Mouse (Mus musculus) MEL (cell line): ENCODE results near the gene Fryl. TPM values are rescaled to one million over a fixed set of nuclear protein-coding genes. Genes with fewer than 3 reads are reported as not detected.

ENCODE experiments used
- DNase-seq: peaks from one replicate; pipeline ENCODE4 v3.0.0; 2011; ENCODE audit warnings: low read depth, low spot score
- H3K27ac ChIP-seq: 2 replicates; pipeline ENCODE4 v1.5.1; 2012; ENCODE audit warnings: low read depth, mild to moderate bottlenecking, control low read depth, low read length, moderate library complexity; ENCODE audit not compliant: control insufficient read depth
- H3K27me3 ChIP-seq, 2 experiments: fragments of 150-350 bp in 1 of 2; sonication (generic) in 1 of 2; 2 replicates each; pipeline ENCODE4 v1.6.1; 2012; ENCODE audit warnings: low read length in 2 of 2, mild to moderate bottlenecking in 2 of 2, improper control_type of control experiment in 1 of 2, moderate library complexity in 1 of 2; ENCODE audit not compliant: insufficient read depth in 2 of 2, control insufficient read depth in 1 of 2
- H3K36me3 ChIP-seq, 2 experiments: 2 replicates each; pipeline ENCODE4 v1.6.1; 2012 to 2014; ENCODE audit warnings: low read length in 2 of 2, improper control_type of control experiment in 1 of 2, inconsistent platforms in 1 of 2, mild to moderate bottlenecking in 1 of 2; ENCODE audit not compliant: insufficient read depth in 2 of 2, control insufficient read depth in 1 of 2
- H3K4me1 ChIP-seq, 2 experiments: fragments of 150-350 bp in 1 of 2; sonication (generic) in 1 of 2; 2 replicates each; pipeline ENCODE4 v1.6.1; 2012; ENCODE audit warnings: low read length in 2 of 2, improper control_type of control experiment in 1 of 2, mild to moderate bottlenecking in 1 of 2; ENCODE audit not compliant: insufficient read depth in 2 of 2, control insufficient read depth in 1 of 2
- H3K4me3 ChIP-seq, 2 experiments: fragments of 150-350 bp in 1 of 2; sonication (generic) in 1 of 2; 2 replicates each; pipeline ENCODE4 v1.5.1; 2012; ENCODE audit warnings: low read depth in 2 of 2, low read length in 2 of 2, mild to moderate bottlenecking in 2 of 2, moderate library complexity in 2 of 2, control low read depth in 1 of 2, improper control_type of control experiment in 1 of 2; ENCODE audit not compliant: control insufficient read depth in 1 of 2, insufficient read depth in 1 of 2
- H3K79me2 ChIP-seq: 2 replicates; pipeline ENCODE4 v1.6.1; 2012; ENCODE audit warnings: mild to moderate bottlenecking, low read length, moderate library complexity; ENCODE audit not compliant: control insufficient read depth, poor library complexity, insufficient read depth
- H3K9ac ChIP-seq: 2 replicates; pipeline ENCODE4 v1.6.1; 2012; ENCODE audit warnings: low read depth, mild to moderate bottlenecking, control low read depth, low read length, moderate library complexity; ENCODE audit not compliant: control insufficient read depth, poor library complexity, severe bottlenecking
- H3K9me3 ChIP-seq: fragments of 150-350 bp; sonication (generic); replicated peaks from 2 replicates; pipeline ENCODE4 v1.6.1; 2012; ENCODE audit warnings: mild to moderate bottlenecking, low read length, improper control_type of control experiment, moderate library complexity; ENCODE audit not compliant: insufficient read depth
- BHLHE40 ChIP-seq: IDR thresholded peaks from 2 replicates; pipeline ENCODE4 v1.6.1; 2012; ENCODE audit warnings: low read depth, mild to moderate bottlenecking, inconsistent platforms, low read length, improper control_type of control experiment, borderline replicate concordance
- CTCF ChIP-seq, 3 experiments: IDR thresholded peaks in 2 of 3; conservative IDR thresholded peaks in 1 of 3; 2 replicates each; pipeline ENCODE4 v1.5.1; 2011 to 2012; ENCODE audit warnings: low read length in 3 of 3, low read depth in 2 of 3, mild to moderate bottlenecking in 2 of 3, improper control_type of control experiment in 1 of 3, inconsistent platforms in 1 of 3, mixed read lengths in 1 of 3, moderate library complexity in 1 of 3; ENCODE audit not compliant: control insufficient read depth in 1 of 3, insufficient read depth in 1 of 3, poor library complexity in 1 of 3, severe bottlenecking in 1 of 3
- E2F4 ChIP-seq: IDR thresholded peaks from 2 replicates; pipeline ENCODE4 v1.6.1; 2011; ENCODE audit warnings: low read depth, low read length, improper control_type of control experiment, borderline replicate concordance
- ELF1 ChIP-seq: IDR thresholded peaks from 2 replicates; pipeline ENCODE4 v1.6.1; 2014; ENCODE audit warnings: low read depth, mild to moderate bottlenecking, inconsistent platforms, low read length, improper control_type of control experiment, moderate library complexity
- ETS1 ChIP-seq: IDR thresholded peaks from 2 replicates; pipeline ENCODE4 v1.6.1; 2012; ENCODE audit warnings: low read depth, mild to moderate bottlenecking, inconsistent platforms, low read length, improper control_type of control experiment, moderate library complexity
- GABPA ChIP-seq: IDR thresholded peaks from 2 replicates; pipeline ENCODE4 v1.6.1; 2012; ENCODE audit warnings: low read depth, mild to moderate bottlenecking, inconsistent platforms, low read length, improper control_type of control experiment, moderate library complexity
- GATA1 ChIP-seq: IDR thresholded peaks from 2 replicates; pipeline ENCODE4 v1.6.1; 2011; ENCODE audit warnings: low read depth, low read length, improper control_type of control experiment
- HCFC1 ChIP-seq: IDR thresholded peaks from 2 replicates; pipeline ENCODE4 v1.6.1; 2012; ENCODE audit warnings: low read depth, mild to moderate bottlenecking, inconsistent platforms, low read length, improper control_type of control experiment, moderate library complexity
- KAT2A ChIP-seq: conservative IDR thresholded peaks from 2 replicates; pipeline ENCODE4 v1.6.1; 2012; ENCODE audit warnings: low read depth, low read length, improper control_type of control experiment, inconsistent platforms
- MAFK ChIP-seq: IDR thresholded peaks from 2 replicates; pipeline ENCODE4 v1.6.1; 2011; ENCODE audit warnings: low read depth, mild to moderate bottlenecking, low read length, improper control_type of control experiment, borderline replicate concordance
- MEF2A ChIP-seq: IDR thresholded peaks from 2 replicates; pipeline ENCODE4 v1.6.1; 2014; ENCODE audit warnings: low read depth, mild to moderate bottlenecking, inconsistent platforms, low read length, improper control_type of control experiment; ENCODE audit not compliant: poor library complexity, insufficient replicate concordance, severe bottlenecking; ENCODE audit errors: extremely low read depth
- MXI1 ChIP-seq: IDR thresholded peaks from 2 replicates; pipeline ENCODE4 v1.6.1; 2011; ENCODE audit warnings: mild to moderate bottlenecking, low read depth, low read length, improper control_type of control experiment
- MYB ChIP-seq: IDR thresholded peaks from 2 replicates; pipeline ENCODE4 v1.6.1; 2011; ENCODE audit warnings: mild to moderate bottlenecking, low read depth, low read length, improper control_type of control experiment
- MYC ChIP-seq: IDR thresholded peaks from 2 replicates; pipeline ENCODE4 v1.6.1; 2011; ENCODE audit warnings: low read depth, mild to moderate bottlenecking, low read length, improper control_type of control experiment, moderate library complexity
- NRF1 ChIP-seq: IDR thresholded peaks from 2 replicates; pipeline ENCODE4 v1.6.1; 2014; ENCODE audit warnings: low read depth, mild to moderate bottlenecking, inconsistent platforms, low read length, improper control_type of control experiment, moderate library complexity; ENCODE audit not compliant: poor library complexity, insufficient read depth, severe bottlenecking
- POLR2AphosphoS2 ChIP-seq: IDR thresholded peaks from 2 replicates; pipeline ENCODE4 v1.6.1; 2011; ENCODE audit warnings: low read length, improper control_type of control experiment
- POLR2AphosphoS5 ChIP-seq: IDR thresholded peaks from 2 replicates; pipeline ENCODE4 v1.6.1; 2012; ENCODE audit warnings: low read depth, borderline replicate concordance, mild to moderate bottlenecking, inconsistent platforms, low read length, moderate library complexity, mixed read lengths
- RAD21 ChIP-seq: IDR thresholded peaks from 2 replicates; pipeline ENCODE4 v1.6.1; 2011; ENCODE audit warnings: mild to moderate bottlenecking, low read depth, low read length, improper control_type of control experiment
- RCOR1 ChIP-seq: IDR thresholded peaks from 2 replicates; pipeline ENCODE4 v1.6.1; 2012; ENCODE audit warnings: low read depth, mild to moderate bottlenecking, inconsistent platforms, low read length, improper control_type of control experiment
- SIN3A ChIP-seq: IDR thresholded peaks from 2 replicates; pipeline ENCODE4 v1.6.1; 2012; ENCODE audit warnings: low read length, improper control_type of control experiment, inconsistent platforms
- SMC3 ChIP-seq: IDR thresholded peaks from 2 replicates; pipeline ENCODE4 v1.6.1; 2011; ENCODE audit warnings: low read depth, low read length, improper control_type of control experiment
- TAL1 ChIP-seq: IDR thresholded peaks from 2 replicates; pipeline ENCODE4 v1.6.1; 2012; ENCODE audit warnings: mild to moderate bottlenecking, inconsistent platforms, low read length, moderate library complexity, mixed read lengths
- TBP ChIP-seq: IDR thresholded peaks from 2 replicates; pipeline ENCODE4 v1.8.0; 2011; ENCODE audit warnings: low read depth, low read length, improper control_type of control experiment
- USF1 ChIP-seq: IDR thresholded peaks from 2 replicates; pipeline ENCODE4 v1.6.1; 2014; ENCODE audit warnings: low read depth, mild to moderate bottlenecking, inconsistent platforms, low read length, improper control_type of control experiment, moderate library complexity
- ZKSCAN1 ChIP-seq: IDR thresholded peaks from 2 replicates; pipeline ENCODE4 v1.6.1; 2012; ENCODE audit warnings: low read depth, mild to moderate bottlenecking, inconsistent platforms, low read length, improper control_type of control experiment, moderate library complexity
- ZMIZ1 ChIP-seq: IDR thresholded peaks from 2 replicates; pipeline ENCODE4 v1.6.1; 2012; ENCODE audit warnings: low read depth, mild to moderate bottlenecking, inconsistent platforms, low read length, improper control_type of control experiment, moderate library complexity
- ZNF384 ChIP-seq: IDR thresholded peaks from 2 replicates; pipeline ENCODE4 v1.6.1; 2012; ENCODE audit warnings: low read depth, mild to moderate bottlenecking, inconsistent platforms, low read length, improper control_type of control experiment
- polyA plus RNA-seq, 2 experiments: library from polyadenylated mRNA; stranded (reverse) in 1 of 2; unstranded in 1 of 2; fragments of >175 nt in 1 of 2; fragments of >200 nt in 1 of 2; gene quantifications; 2 replicates each; pipeline versions ENCODE4 v1.2.1 to v1.2.4; 2012; ENCODE audit warnings: low replicate concordance in 2 of 2, low read depth in 1 of 2; ENCODE audit not compliant: insufficient read length in 2 of 2, insufficient read depth in 1 of 2, missing spikeins in 1 of 2
- total RNA-seq: library from RNA; depleted of rRNA; stranded (reverse); fragments of 300-350 nt; gene quantifications from 2 replicates; pipeline ENCODE4 v1.2.3, GENCODE M21; 2012

Gene Fryl
- total and polyA plus RNA-seq, 3 experiments: 18.8 to 188 (median 39.7) TPM

GRCm38 (mm10) chr5:73252739-73253138 is 3.7 kb downstream of the Fryl start (continued):
- TF ChIP-seq BHLHE40 (no peak; the same call in 1 of the 2 replicates), SMC3 (no peak), ZNF384 (no peak), ZKSCAN1 (no peak), E2F4 (no peak), ELF1 (no peak), MXI1 (no peak; the same call in 1 of the 2 replicates), NRF1 (no peak), ZMIZ1 (no peak), SIN3A (no peak; the same call in 1 of the 2 replicates), POLR2AphosphoS2 (no peak), MEF2A (no peak)
- TF ChIP-seq, all 39 proteins: peak for 6

- Histone ChIP-seq H3K4me3 (no peak overlapping the region), H3K9ac (no peak overlapping the region), H3K4me1 (peaks cover 19 to 22% of the 10 kb centered on the region in 2 experiments), H3K79me2 (peaks cover 51% of the 10 kb centered on the region), H3K36me3 (peaks cover 0 to 35% of the 10 kb centered on the region in 2 experiments; a peak in 3 of 4 replicates), H3K27ac (no peak overlapping the region), H3K27me3 (no peaks in the 10 kb centered on the region), H3K9me3 (no peaks in the 10 kb centered on the region)
- DNase-seq: peak; percentile 55
- TF ChIP-seq RCOR1: no peak
- TF ChIP-seq GABPA: 0 out of 2 replicates have a peak, but pooled peaks have one; percentile 55
- TF ChIP-seq SMC3: no peak
- peak; percentile 79; the same call in 1 of the 2 replicates for TF ChIP-seq MAFK
These were observed 7.1 kb downstream of the Fryl start for GRCm38 (mm10) chr5:73249341-73249740.

GRCm38 (mm10) chr5:73248211-73248610 is 8.2 kb downstream of the Fryl start:
- no peak overlapping the region for H3K4me3 ChIP-seq
- no peak for TF ChIP-seq TBP
- TF ChIP-seq MXI1: no peak
- TF ChIP-seq HCFC1: no peak
- no peak for TF ChIP-seq POLR2AphosphoS5
- no peak for TF ChIP-seq ETS1
- TF ChIP-seq MYC: no peak
- no peak for TF ChIP-seq ZMIZ1
- TF ChIP-seq CTCF (IDR thresholded peaks at IDR 0.05 in 2 of 3, conservative IDR thresholded peaks at IDR 0.05 in 1 of 3; ENCODE audit: control insufficient read depth in 1 of 3, insufficient read depth in 1 of 3, low read depth in 2 of 3, low read length in 3 of 3, poor library complexity in 1 of 3, severe bottlenecking in 1 of 3): no peak
- TF ChIP-seq POLR2AphosphoS2: no peak
- no peak for TF ChIP-seq ZNF384
- no peak for TF ChIP-seq GATA1
- no peak for TF ChIP-seq USF1
- TF ChIP-seq TAL1: no peak
- TF ChIP-seq RAD21: no peak
- TF ChIP-seq KAT2A: no peak
- no peak for TF ChIP-seq MYB
- DNase-seq: no peak
- no peak overlapping the region for H3K9ac ChIP-seq
- H3K4me1 ChIP-seq: peaks cover 15 to 16% of the 10 kb centered on the region in 2 experiments
- peaks cover 0 to 25% of the 10 kb centered on the region in 2 experiments; a peak in 3 of 4 replicates for H3K36me3 ChIP-seq
- peaks cover 51% of the 10 kb centered on the region for H3K79me2 ChIP-seq
- no peak overlapping the region for H3K27ac ChIP-seq
- H3K27me3 ChIP-seq: no peaks in the 10 kb centered on the region
- no peaks in the 10 kb centered on the region for H3K9me3 ChIP-seq
